Mouse (Mus musculus) kidney, adult 2 months (tissue): ENCODE measurements at regions not wholly inside any gene's neighbourhood (a gene's known extent, or its start where the extent isn't known, plus 50 kb on each side); places are given as distances from the start of the nearest gene placed in this dataset.

ENCODE experiments used
- CTCF ChIP-seq: fragments of 200-500 bp; conservative IDR thresholded peaks from 2 replicates; pipeline ENCODE4 v1.5.1; 2011; ENCODE audit warnings: low read depth, mild to moderate bottlenecking, control low read depth, low read length, moderate library complexity, mixed read lengths; ENCODE audit not compliant: insufficient read depth, insufficient read length
- POLR2A ChIP-seq: fragments of 200-500 bp; IDR thresholded peaks from one replicate; pipeline ENCODE4 v1.6.1; 2011; ENCODE audit warnings: low read depth, low read length, control low read depth

DNA sequence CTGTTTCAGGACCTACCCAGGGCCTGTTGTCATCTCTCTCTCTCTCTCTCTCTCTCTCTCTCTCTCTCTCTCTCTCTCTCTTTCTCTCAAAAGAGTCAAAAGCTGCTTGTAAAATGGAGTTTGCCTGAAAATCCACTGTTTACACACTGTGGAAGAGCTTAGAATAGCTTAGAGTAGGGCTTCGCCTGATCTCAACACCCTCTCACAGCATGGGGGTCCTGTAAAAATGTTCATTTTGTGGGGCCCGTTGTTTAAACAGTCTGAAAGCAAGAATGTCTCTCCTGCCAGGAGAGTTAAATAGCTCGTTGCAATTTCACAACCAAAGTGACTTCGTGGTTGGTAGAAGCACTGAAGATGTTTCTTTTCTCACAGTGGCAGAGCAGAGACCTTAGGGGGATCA is 59.2 kb upstream of the C1galt1 start:
- TF ChIP-seq POLR2A: no peak
- no peak for TF ChIP-seq CTCF
